Mouse (Mus musculus) kidney, adult 9 months (tissue): Measurements from ENCODE around the gene Rdh12.

Experiments used
- DNase-seq: peaks from one replicate; pipeline ENCODE4 v3.0.0; 2022

Gene Rdh12

DNA sequence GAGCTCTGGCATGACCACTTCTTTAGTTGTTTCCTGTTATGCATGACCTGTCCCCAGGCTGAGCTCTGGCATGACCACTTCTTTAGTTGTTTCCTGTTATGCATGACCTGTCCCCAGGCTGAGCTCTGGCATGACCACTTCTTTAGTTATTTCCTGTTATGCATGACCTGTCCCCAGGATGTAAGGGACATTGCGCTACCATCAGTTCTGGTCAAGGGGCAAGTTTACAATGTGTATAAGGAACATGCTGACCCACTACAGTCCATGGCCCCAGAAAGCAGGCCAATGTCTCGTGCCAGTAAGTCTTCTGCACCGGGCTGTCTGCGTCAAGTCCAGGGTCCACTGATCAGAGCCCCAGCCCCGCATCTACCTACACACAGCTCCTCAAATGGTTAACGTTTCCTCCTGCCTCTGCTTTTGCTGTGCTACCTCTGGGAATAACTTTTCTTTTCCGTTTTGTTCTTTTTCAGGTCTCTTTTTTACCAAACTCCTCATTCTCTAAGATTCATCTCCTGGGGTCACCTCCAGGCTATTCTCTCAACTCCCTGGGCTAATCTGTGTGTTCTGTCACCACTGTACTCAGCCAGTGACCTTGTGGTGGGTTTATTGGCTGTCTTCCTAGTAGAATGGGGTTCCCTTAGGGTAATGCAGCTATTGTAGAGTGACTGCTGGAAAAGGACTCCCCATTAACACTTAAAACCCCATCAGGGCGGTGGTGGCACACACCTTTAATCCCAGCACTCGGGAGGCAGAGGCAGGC lies 44.8 kb downstream of the Rdh12 start:
- peak; percentile 11 for DNase-seq

DNA sequence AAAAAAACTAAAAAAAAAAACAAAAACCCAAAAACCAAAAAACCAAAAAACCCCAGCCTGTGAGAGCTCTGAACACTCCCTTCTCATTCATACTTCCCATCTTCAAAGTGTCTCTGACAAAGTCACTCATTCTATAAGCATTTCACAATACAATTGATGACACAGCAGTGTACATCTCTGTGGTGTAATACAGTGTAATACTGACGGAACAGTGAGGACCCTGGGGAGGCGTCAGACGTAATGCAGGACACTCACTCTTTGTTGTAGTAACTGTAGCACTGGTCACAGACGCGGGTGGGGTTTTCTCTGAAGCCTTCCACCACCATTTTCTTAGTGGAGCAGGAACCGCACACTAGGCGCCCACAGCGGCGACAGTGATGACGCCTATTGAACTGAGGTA lies 46.3 kb downstream of the Rdh12 start:
- no peak for DNase-seq

DNA sequence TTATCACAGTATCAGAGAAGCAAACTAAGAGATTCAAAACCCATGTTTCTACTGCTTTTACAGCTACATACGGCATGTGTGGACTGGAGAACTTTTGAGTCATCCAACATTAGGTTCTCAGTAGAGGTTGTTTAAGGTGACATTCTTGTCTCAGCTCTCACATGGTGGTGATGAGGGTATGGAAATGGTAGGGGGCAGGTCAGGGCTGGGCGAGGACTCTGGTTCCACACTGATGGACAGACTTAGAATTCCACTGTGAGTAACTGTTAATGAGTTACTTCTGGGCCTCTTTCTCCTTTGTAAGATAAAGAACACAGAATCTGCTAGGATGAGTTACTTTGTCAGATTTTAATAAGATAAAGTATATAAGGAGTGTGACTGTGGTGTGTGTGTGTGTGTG lies 51.4 kb downstream of the Rdh12 start:
- DNase-seq, result no peak

DNA sequence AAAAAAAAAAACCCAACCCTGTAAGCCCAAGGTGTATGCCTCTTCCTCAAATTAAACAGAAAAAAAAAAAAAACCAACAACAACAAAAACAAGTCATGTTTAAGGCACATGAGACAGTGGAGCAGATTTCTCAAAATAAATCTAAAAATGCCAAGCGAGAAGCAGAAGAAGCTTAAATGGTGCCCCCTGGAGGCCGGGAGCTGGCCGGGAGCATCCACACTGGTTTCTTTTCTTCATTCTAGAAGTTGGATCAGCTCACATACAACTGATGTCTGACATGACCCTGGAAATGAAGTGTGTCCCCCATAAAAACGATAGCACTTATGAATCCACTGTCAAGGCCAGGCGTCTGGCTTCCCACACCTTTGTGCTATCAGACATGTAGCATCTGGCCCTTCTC lies 52.3 kb downstream of the Rdh12 start:
- peak; percentile 30 for DNase-seq
